Mouse (Mus musculus): Measurements from ENCODE around the gene Chrng. TPM values are rescaled to one million over a fixed set of nuclear protein-coding genes. Genes with fewer than 3 reads are reported as not detected.

Gene Chrng
- total and polyA plus RNA-seq, 3 experiments, result 0.16 TPM; not detected in 2

- Histone ChIP-seq H3K4me3 (ENCODE audit: low read depth, low read length) (no peak overlapping the region), H3K4me1 (ENCODE audit: insufficient read depth, low read depth, low read length) (peaks cover 42% of the 10 kb centered on the region), H3K27me3 (ENCODE audit: insufficient read depth, low read length) (no peaks in the 10 kb centered on the region), H3K36me3 (replicated peaks) (peaks cover 72% of the 10 kb centered on the region), H3K9me3 (replicated peaks) (no peaks in the 10 kb centered on the region)
- DNase-seq (ENCODE audit: low spot score) (no peak), ATAC-seq (ENCODE audit: extremely low read depth, insufficient number of reproducible peaks, low FRiP score, poor library complexity, severe bottlenecking) (no peak)
- TF ChIP-seq GATA2 (IDR thresholded peaks at IDR 0.05; ENCODE audit: borderline replicate concordance, low read depth, low read length) (no peak), POLR2AphosphoS5 (IDR thresholded peaks at IDR 0.05; ENCODE audit: insufficient replicate concordance, low read depth, low read length) (no peak), TAL1 (conservative IDR thresholded peaks at IDR 0.05; ENCODE audit: low read depth, low read length) (no peak), CTCF (IDR thresholded peaks at IDR 0.05; ENCODE audit: low read depth, low read length) (no peak), GATA1 (IDR thresholded peaks at IDR 0.05; ENCODE audit: borderline replicate concordance, low read length) (no peak)
Observed at GRCm38 (mm10) chr1:87217938-87218337, 13.5 kb downstream of the Chrng start.

GRCm38 (mm10) chr1:87225739-87226138, 21.3 kb downstream of the Chrng start:
- TF ChIP-seq TAL1 (conservative IDR thresholded peaks at IDR 0.05; ENCODE audit: low read depth, low read length), result no peak
- no peak for TF ChIP-seq POLR2AphosphoS5 (IDR thresholded peaks at IDR 0.05; ENCODE audit: insufficient replicate concordance, low read depth, low read length)
- no peak for TF ChIP-seq CTCF (IDR thresholded peaks at IDR 0.05; ENCODE audit: low read depth, low read length)
- TF ChIP-seq GATA2 (IDR thresholded peaks at IDR 0.05; ENCODE audit: borderline replicate concordance, low read depth, low read length), result no peak
- TF ChIP-seq GATA1 (IDR thresholded peaks at IDR 0.05; ENCODE audit: borderline replicate concordance, low read length), result no peak
- Histone ChIP-seq H3K4me3 (ENCODE audit: low read depth, low read length) (no peak overlapping the region), H3K27me3 (ENCODE audit: insufficient read depth, low read length) (no peaks in the 10 kb centered on the region), H3K9me3 (replicated peaks) (no peaks in the 10 kb centered on the region), H3K4me1 (ENCODE audit: insufficient read depth, low read depth, low read length) (no peaks in the 10 kb centered on the region), H3K36me3 (replicated peaks) (peaks cover 99% of the 10 kb centered on the region)
- ATAC-seq (ENCODE audit: extremely low read depth, insufficient number of reproducible peaks, low FRiP score, poor library complexity, severe bottlenecking) (no peak), DNase-seq (ENCODE audit: low spot score) (no peak)

- no peaks in the 10 kb centered on the region for H3K4me1 ChIP-seq (ENCODE audit: insufficient read depth, low read depth, low read length)
- no peak for DNase-seq (ENCODE audit: low spot score)
- H3K4me3 ChIP-seq (ENCODE audit: low read depth, low read length), result no peak overlapping the region
- no peak for ATAC-seq (ENCODE audit: extremely low read depth, insufficient number of reproducible peaks, low FRiP score, poor library complexity, severe bottlenecking)
- TF ChIP-seq POLR2AphosphoS5 (IDR thresholded peaks at IDR 0.05; ENCODE audit: insufficient replicate concordance, low read depth, low read length) (no peak), CTCF (IDR thresholded peaks at IDR 0.05; ENCODE audit: low read depth, low read length) (no peak), GATA1 (IDR thresholded peaks at IDR 0.05; ENCODE audit: borderline replicate concordance, low read length) (no peak), TAL1 (conservative IDR thresholded peaks at IDR 0.05; ENCODE audit: low read depth, low read length) (no peak), GATA2 (IDR thresholded peaks at IDR 0.05; ENCODE audit: borderline replicate concordance, low read depth, low read length) (no peak)
- peaks cover 97% of the 10 kb centered on the region for H3K36me3 ChIP-seq (replicated peaks)
- no peaks in the 10 kb centered on the region for H3K27me3 ChIP-seq (ENCODE audit: insufficient read depth, low read length)
- no peaks in the 10 kb centered on the region for H3K9me3 ChIP-seq (replicated peaks)
Observed at GRCm38 (mm10) chr1:87226409-87227159, 22.1 kb downstream of the Chrng start.

- peaks cover 97% of the 10 kb centered on the region for H3K36me3 ChIP-seq (replicated peaks)
- ATAC-seq (ENCODE audit: extremely low read depth, insufficient number of reproducible peaks, low FRiP score, poor library complexity, severe bottlenecking) (no peak), DNase-seq (ENCODE audit: low spot score) (no peak)
- no peaks in the 10 kb centered on the region for H3K27me3 ChIP-seq (ENCODE audit: insufficient read depth, low read length)
- TF ChIP-seq POLR2AphosphoS5 (IDR thresholded peaks at IDR 0.05; ENCODE audit: insufficient replicate concordance, low read depth, low read length) (no peak), GATA2 (IDR thresholded peaks at IDR 0.05; ENCODE audit: borderline replicate concordance, low read depth, low read length) (no peak), TAL1 (conservative IDR thresholded peaks at IDR 0.05; ENCODE audit: low read depth, low read length) (no peak), GATA1 (IDR thresholded peaks at IDR 0.05; ENCODE audit: borderline replicate concordance, low read length) (no peak), CTCF (IDR thresholded peaks at IDR 0.05; ENCODE audit: low read depth, low read length) (no peak)
- peaks cover 4% of the 10 kb centered on the region for H3K4me1 ChIP-seq (ENCODE audit: insufficient read depth, low read depth, low read length)
- no peaks in the 10 kb centered on the region for H3K9me3 ChIP-seq (replicated peaks)
- no peak overlapping the region for H3K4me3 ChIP-seq (ENCODE audit: low read depth, low read length)
Observed at GRCm38 (mm10) chr1:87227160-87227550, 22.7 kb downstream of the Chrng start.

- peaks cover 98% of the 10 kb centered on the region for H3K36me3 ChIP-seq (replicated peaks)
- no peak for TF ChIP-seq CTCF (IDR thresholded peaks at IDR 0.05; ENCODE audit: low read depth, low read length)
- TF ChIP-seq GATA1 (IDR thresholded peaks at IDR 0.05; ENCODE audit: borderline replicate concordance, low read length), result no peak
- TF ChIP-seq POLR2AphosphoS5 (IDR thresholded peaks at IDR 0.05; ENCODE audit: insufficient replicate concordance, low read depth, low read length), result no peak
- TF ChIP-seq TAL1 (conservative IDR thresholded peaks at IDR 0.05; ENCODE audit: low read depth, low read length), result no peak
- no peak for TF ChIP-seq GATA2 (IDR thresholded peaks at IDR 0.05; ENCODE audit: borderline replicate concordance, low read depth, low read length)
- no peak overlapping the region for H3K4me3 ChIP-seq (ENCODE audit: low read depth, low read length)
- ATAC-seq (ENCODE audit: extremely low read depth, insufficient number of reproducible peaks, low FRiP score, poor library complexity, severe bottlenecking) (no peak), DNase-seq (ENCODE audit: low spot score) (no peak)
- H3K9me3 ChIP-seq (replicated peaks), result no peaks in the 10 kb centered on the region
- no peaks in the 10 kb centered on the region for H3K27me3 ChIP-seq (ENCODE audit: insufficient read depth, low read length)
- H3K4me1 ChIP-seq (ENCODE audit: insufficient read depth, low read depth, low read length), result peaks cover 17% of the 10 kb centered on the region
Observed at GRCm38 (mm10) chr1:87230606-87231005, 26.1 kb downstream of the Chrng start.

GRCm38 (mm10) chr1:87232197-87232596, 27.7 kb downstream of the Chrng start:
- ATAC-seq (ENCODE audit: extremely low read depth, insufficient number of reproducible peaks, low FRiP score, poor library complexity, severe bottlenecking) (no peak), DNase-seq (ENCODE audit: low spot score) (no peak)
- Histone ChIP-seq H3K4me3 (ENCODE audit: low read depth, low read length) (no peak overlapping the region), H3K9me3 (replicated peaks) (no peaks in the 10 kb centered on the region), H3K27me3 (ENCODE audit: insufficient read depth, low read length) (no peaks in the 10 kb centered on the region), H3K36me3 (replicated peaks) (peaks cover 98% of the 10 kb centered on the region), H3K4me1 (ENCODE audit: insufficient read depth, low read depth, low read length) (peaks cover 17% of the 10 kb centered on the region)
- TF ChIP-seq CTCF (IDR thresholded peaks at IDR 0.05; ENCODE audit: low read depth, low read length) (no peak), TAL1 (conservative IDR thresholded peaks at IDR 0.05; ENCODE audit: low read depth, low read length) (no peak), POLR2AphosphoS5 (IDR thresholded peaks at IDR 0.05; ENCODE audit: insufficient replicate concordance, low read depth, low read length) (no peak; the same call in 1 of the 2 replicates), GATA2 (IDR thresholded peaks at IDR 0.05; ENCODE audit: borderline replicate concordance, low read depth, low read length) (no peak), GATA1 (IDR thresholded peaks at IDR 0.05; ENCODE audit: borderline replicate concordance, low read length) (no peak)
